Mouse (Mus musculus) cerebellum, adult 2 months (tissue): ENCODE results near the gene Atp13a1.

ENCODE experiments used
- CTCF ChIP-seq: fragments of 200-500 bp; IDR thresholded peaks from 2 replicates; pipeline ENCODE4 v1.5.1; 2011; ENCODE audit warnings: low read depth, mild to moderate bottlenecking, control low read depth, low read length, moderate library complexity, borderline replicate concordance; ENCODE audit not compliant: insufficient read depth
- POLR2A ChIP-seq: fragments of 200-500 bp; IDR thresholded peaks from 2 replicates; pipeline ENCODE4 v1.6.1; 2011; ENCODE audit warnings: low read length, control low read depth, borderline replicate concordance; ENCODE audit not compliant: insufficient read depth

- no peak for TF ChIP-seq POLR2A
- no peak for TF ChIP-seq CTCF
Measured at GRCm38 (mm10) chr8:69772106-69772505, 18.9 kb upstream of the Atp13a1 start.
